Mouse (Mus musculus) thymus, adult 2 months (tissue): ENCODE results near the gene Samd7.

Experiments used
- CTCF ChIP-seq: fragments of 200-500 bp; IDR thresholded peaks from 2 replicates; pipeline ENCODE4 v1.5.1; 2012; ENCODE audit warnings: mild to moderate bottlenecking, control low read depth, low read length, moderate library complexity, borderline replicate concordance; ENCODE audit not compliant: control insufficient read depth, poor library complexity, insufficient read depth; ENCODE audit errors: extremely low read depth
- POLR2A ChIP-seq: fragments of 200-500 bp; IDR thresholded peaks from 2 replicates; pipeline ENCODE4 v1.6.1; 2012; ENCODE audit warnings: mild to moderate bottlenecking, low read length, control low read depth, moderate library complexity; ENCODE audit not compliant: control insufficient read depth, poor library complexity, insufficient read depth; ENCODE audit errors: extremely low read depth

GRCm38 (mm10) chr3:30723179-30723578 lies 22.9 kb upstream of the Samd7 start:
- TF ChIP-seq POLR2A (no peak), CTCF (no peak)
